Mouse (Mus musculus) heart, postnatal 14 days (tissue): ENCODE measurements around the gene Sorl1. TPM values are rescaled to one million over a fixed set of nuclear protein-coding genes. Genes with fewer than 3 reads are reported as not detected.

Source experiments
- DNase-seq, 2 experiments: peaks; one replicate each; pipeline ENCODE4 v3.0.0; 2021 to 2022
- intact Hi-C: fragments of 180-260 bp; cut with DNase I; formaldehyde crosslinking; loops from one replicate; pipeline ENCODE4 v1.15.1; 2025
- long read RNA-seq, 2 experiments: library from polyadenylated mRNA; stranded (forward); transcript quantifications; one replicate each; pipeline ENCODE4 v2.0.0; 2021
- total RNA-seq, 2 experiments: library from RNA; stranded (reverse); gene quantifications; 2 replicates each; pipeline ENCODE4 v1.2.3; 2021

The Sorl1 gene
- total RNA-seq = 10 to 100 TPM; 10.2 to 11.3 TPM
- long read RNA-seq, experiment 1, full-length matches to known transcripts = 1 of 4 reads
- long read RNA-seq, experiment 1, partial matches to known transcripts = 3 of 4 reads
- long read RNA-seq, experiment 1, other reads (novel, unspliced or antisense) = 0 of 4 reads
- long read RNA-seq, experiment 2, full-length matches to known transcripts = 1 of 4 reads
- long read RNA-seq, experiment 2, partial matches to known transcripts = 1 of 4 reads
- long read RNA-seq, experiment 2, other reads (novel, unspliced or antisense) = 2 of 4 reads

DNA sequence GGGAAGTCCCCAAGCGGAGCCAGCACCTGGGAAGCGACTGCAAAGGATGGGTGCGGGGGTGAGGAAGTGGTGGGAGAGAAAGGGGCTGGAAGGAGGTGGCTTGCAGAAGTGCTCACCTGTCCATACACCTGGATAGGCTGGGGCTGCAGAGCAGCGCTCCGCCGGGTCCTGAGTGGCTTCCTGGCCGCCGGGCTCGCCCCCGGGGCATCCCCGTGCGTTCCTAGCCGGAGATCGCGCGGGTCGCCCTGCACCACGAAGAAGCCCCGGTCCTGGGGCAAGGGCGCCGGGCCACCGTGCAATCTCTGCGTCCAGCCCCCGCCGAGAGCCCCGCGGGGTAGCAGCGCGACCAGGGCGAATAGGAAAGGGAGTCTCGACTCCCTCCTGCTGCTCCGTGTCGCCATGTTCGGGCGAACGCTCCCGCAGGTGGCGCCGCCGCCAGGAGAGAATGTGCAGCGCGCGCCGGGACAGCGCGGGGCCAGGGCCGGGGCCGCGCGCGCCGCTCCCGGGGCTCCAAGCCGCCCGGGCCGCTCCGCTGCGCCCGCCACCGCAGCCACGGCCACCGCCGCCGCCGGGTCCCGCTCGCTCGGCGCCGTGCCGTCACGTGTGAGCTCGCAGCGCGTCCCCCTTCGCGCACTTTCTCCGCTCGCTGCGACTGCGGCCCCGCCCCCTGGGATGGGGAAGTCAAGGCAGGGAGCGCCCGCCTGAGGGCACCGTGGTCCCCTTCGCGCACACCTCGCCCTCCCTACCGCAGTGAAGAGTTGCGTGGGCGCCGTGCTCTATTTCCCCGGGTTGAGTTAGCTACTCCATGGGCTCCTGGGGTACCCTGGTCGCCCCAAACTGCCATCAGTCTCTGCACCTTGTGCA lies at the start of gene Sorl1:
Gene Sorl1, minus strand, starts transcription at position 585 of the 864 bp plus-strand sequence.
- DNase-seq = peak; percentile 77 to 83
- intact Hi-C loops = loop anchor here (5.0 kb wide), 2 partner anchors 83 to 122 kb away; no protein-coding TSS in a partner anchor

DNA sequence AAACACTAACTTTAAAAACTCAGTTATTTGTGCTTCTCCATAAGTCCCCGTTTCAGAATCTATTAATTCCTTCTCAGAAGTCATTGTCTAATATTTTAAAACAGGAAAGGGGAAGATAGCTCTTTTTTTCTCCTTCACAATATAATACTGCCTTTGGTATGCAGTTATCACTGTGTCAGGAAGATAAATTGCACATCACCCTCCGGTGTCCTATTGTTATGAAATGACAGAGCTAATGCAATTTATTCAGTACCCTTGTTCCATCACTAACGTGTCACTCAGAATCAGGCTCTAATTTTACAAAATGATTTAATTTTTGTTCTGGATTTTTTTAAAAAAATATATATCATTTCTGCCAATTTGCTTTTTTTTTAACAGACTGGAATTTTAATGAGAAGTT lies 49.7 kb upstream of the Sorl1 start:
- intact Hi-C loops = no loop called here

DNA sequence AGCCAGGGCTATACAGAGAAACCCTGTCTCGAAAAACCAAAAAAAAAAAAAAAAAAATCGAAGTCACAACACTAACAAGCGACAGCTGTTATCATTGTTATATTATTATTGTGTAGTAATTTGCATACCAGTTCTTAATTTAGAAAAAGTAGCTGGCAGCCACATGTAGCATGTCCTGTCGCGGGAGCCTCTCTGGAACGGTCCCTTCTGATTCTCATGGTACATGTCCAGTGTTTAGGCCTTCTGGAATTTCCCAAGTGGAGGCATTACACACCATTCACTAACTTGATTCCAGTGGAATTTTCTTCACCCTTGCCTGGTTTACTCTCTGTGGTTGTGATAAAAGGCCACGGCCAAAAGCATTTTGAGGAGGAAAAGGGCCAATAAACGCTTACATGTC lies 45.4 kb upstream of the Sorl1 start:
- DNase-seq = no peak
- intact Hi-C loops = no loop called here

More for the DNA sequence above, 49.7 kb upstream of the Sorl1 start:
- DNase-seq = no peak

DNA sequence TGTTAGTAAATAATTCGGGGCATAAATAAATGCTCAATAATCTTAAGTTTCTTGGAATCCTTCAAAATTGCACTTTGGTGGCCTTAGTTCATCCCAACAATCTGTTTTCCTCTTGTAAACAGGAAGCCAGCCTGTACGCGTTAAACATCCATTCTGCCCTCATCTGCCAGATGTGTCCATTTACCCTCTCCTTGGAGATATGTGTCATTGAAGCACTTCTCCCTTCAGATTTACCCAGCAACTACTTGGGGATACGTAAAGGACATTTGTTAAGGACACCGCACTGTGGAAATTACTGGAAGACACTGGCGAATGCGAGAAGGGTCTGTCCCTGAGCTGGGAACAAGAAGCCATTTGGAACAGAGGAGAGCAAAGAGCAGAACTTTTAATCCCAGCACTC lies 44.9 kb upstream of the Sorl1 start:
- no peak for DNase-seq
- intact Hi-C loops = no loop called here

DNA sequence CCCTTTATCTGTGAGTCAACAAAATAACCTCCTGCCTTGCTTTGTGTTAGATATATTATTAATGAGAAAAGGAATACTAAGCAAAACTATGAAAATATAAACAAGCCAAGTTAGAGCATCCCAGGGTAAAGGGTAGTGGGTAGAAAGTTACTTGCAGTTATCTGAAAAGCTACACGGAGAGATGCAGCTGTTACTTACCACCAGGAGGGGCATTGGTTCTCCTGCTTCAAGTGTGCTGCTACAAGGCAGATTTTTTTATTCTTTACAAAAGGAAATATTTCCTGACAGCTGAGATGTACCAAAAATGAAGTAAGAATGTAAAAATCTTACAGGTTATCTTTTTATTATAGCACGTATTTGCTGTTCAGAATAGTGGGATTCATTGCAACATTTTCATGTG lies 40.8 kb upstream of the Sorl1 start:
- intact Hi-C loops = no loop called here

DNA sequence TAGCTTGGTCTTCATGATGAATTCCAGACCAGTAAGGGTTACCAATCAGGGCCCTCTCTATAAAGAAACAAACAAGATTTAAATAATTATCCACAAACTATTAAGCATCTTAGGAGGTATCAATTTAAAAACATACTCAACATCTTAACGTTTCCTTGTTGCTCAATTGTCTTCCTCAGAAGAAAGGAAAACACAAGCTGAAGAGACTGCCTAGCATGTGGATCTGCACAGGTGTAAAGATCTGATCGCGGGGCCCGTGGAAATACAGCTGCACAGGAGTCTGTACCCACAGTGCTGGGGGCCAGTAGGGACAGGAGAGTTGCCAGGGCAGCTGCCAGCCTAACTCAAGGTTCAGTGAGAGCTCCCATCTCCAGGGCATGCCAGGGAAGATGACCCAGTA lies 38.9 kb upstream of the Sorl1 start:
- DNase-seq = no peak
- intact Hi-C loops = no loop called here

More for the DNA sequence above, 40.8 kb upstream of the Sorl1 start:
- no peak for DNase-seq

DNA sequence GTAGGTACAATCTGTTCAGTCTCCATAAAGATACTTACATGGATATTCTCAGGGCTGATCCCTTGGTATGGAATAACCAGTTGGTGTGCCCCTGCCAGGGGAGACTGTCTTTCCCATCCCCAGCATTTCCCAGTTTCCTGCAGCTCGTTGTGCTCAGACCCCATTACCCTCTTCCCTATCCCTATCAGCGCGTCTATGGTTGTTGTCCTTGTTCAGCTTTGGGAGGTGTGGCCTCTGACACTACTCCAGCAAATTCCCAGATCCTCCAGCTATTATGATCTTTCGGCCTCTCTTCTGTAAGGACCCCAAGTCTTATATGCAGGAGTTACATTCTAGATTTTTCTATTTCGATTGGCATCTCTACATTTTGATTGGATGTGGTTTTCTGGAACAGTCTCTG lies 35.3 kb upstream of the Sorl1 start:
- no peak for DNase-seq
- intact Hi-C loops = no loop called here

- intact Hi-C loops = no loop called here
- no peak for DNase-seq
These were observed 34.6 kb upstream of the Sorl1 start for GRCm38 (mm10) chr9:42158652-42159051.

DNA sequence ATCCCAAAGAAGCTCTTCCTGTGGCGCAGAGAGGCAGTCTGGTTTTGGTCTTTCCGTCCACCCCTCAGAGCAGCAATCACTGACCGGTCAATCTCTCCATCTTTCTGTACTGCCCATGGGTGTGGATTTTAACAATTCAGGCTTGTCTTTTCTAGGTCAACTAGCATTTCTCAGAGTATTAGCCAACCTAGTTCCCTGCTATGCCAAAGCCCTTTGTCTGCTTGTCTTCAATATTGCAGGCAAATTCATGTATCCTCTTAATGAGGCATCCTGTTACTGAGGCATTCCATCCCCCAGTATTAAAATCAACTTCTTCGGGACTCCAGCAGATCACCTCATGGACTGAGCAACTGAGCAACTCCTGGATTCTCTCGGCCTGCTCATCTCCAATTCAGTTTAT lies 33.9 kb upstream of the Sorl1 start:
- intact Hi-C loops = no loop called here
- no peak for DNase-seq

DNA sequence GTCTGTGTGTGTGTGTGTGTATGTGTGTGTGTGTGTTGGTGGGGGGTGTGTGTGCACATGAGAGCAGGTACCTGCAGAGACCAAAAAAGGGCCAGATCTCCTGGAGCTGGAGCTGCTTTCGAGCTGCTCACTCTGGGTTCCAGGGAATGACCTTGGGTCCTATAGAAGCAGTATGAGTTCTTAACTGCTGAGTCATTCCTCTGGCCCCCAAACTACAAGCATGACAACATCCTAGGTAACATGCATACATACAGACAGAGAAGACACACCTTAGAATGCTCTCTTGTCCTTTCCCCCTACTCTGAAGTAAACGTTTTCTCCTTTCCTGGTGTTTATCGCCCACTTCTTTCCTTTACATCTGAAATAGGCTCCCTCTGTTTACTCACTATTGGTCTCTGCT lies 32.5 kb upstream of the Sorl1 start:
- DNase-seq = no peak
- intact Hi-C loops = no loop called here

- intact Hi-C loops = no loop called here
- no peak for DNase-seq
These were observed 30.6 kb upstream of the Sorl1 start for GRCm38 (mm10) chr9:42154682-42155081.

DNA sequence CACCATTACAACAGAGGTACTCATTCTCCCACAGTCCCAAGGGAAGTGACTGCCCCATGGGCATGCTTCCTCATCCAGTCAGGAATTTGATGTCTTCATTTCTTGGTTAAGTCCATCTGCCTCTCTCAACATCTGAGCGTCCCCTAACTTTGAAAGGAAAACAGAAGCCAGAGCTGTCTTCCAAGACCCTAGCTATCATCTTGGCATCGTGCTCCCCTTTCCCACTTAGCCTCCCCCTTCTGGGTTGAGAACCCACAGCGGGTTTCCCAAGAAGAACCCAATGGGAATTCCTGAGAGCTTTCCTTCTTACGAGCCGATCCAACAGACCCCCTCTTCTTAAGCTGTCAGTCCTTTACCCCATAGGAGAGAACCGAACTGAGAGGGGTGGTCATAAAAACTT lies 24.7 kb upstream of the Sorl1 start:
- intact Hi-C loops = no loop called here
- no peak for DNase-seq

DNA sequence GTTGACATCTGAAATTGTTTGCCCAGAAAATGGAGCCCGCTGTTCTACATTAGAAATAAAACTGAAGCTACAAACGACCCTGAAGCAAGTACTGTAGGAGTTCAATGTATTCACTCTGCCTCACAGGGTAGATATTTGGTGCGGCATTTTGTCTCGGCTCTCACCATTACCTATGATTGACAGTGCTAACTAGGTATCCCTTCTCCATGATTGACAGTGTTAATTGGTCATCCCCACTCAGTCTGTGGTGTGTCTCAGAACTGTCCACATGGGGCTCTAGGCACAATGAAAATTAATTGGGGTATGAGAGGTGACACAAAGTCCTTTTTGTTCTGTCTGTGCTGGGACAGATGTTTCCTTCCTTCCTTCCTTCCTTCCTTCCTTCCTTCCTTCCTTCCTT lies 23.9 kb upstream of the Sorl1 start:
- intact Hi-C loops = no loop called here
- no peak for DNase-seq

GRCm38 (mm10) chr9:42146463-42146862 lies 22.4 kb upstream of the Sorl1 start:
- intact Hi-C loops = no loop called here
- no peak for DNase-seq

- DNase-seq = no peak
- intact Hi-C loops = no loop called here
These were observed 17.6 kb upstream of the Sorl1 start for GRCm38 (mm10) chr9:42141549-42142210.

DNA sequence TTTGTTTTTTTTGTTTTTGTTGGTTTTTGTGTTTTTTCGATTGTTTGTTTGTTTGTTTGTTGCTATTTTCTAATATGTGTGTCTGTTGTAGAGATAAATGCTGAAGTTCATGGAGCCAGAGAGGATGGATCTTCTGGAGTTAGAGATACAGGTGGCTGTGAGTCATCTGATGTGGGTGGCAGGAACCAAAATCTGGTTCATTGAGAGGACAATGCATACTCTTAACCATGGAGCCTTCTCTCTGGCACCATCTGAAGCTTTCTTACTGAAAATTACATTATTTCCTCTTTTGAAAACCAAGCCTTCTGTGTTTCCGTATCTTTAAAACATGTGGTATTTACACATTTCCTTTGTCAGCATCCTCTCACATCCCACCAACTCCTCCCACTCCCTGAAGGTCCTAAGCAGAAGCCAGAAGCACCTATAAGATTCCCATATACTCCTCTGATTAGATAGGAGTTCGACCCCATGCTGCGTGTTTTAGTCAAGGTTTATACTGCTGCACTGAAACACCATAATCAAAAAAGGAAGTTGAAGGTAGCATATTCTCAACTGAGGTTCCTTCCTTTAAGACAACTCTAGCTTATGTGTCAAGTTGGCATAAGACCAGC lies 14.3 kb upstream of the Sorl1 start:
- intact Hi-C loops = no loop called here

GRCm38 (mm10) chr9:42137578-42137977 lies 13.5 kb upstream of the Sorl1 start:
- DNase-seq = no peak
- intact Hi-C loops = no loop called here

More for the DNA sequence above, 14.3 kb upstream of the Sorl1 start:
- DNase-seq = no peak

DNA sequence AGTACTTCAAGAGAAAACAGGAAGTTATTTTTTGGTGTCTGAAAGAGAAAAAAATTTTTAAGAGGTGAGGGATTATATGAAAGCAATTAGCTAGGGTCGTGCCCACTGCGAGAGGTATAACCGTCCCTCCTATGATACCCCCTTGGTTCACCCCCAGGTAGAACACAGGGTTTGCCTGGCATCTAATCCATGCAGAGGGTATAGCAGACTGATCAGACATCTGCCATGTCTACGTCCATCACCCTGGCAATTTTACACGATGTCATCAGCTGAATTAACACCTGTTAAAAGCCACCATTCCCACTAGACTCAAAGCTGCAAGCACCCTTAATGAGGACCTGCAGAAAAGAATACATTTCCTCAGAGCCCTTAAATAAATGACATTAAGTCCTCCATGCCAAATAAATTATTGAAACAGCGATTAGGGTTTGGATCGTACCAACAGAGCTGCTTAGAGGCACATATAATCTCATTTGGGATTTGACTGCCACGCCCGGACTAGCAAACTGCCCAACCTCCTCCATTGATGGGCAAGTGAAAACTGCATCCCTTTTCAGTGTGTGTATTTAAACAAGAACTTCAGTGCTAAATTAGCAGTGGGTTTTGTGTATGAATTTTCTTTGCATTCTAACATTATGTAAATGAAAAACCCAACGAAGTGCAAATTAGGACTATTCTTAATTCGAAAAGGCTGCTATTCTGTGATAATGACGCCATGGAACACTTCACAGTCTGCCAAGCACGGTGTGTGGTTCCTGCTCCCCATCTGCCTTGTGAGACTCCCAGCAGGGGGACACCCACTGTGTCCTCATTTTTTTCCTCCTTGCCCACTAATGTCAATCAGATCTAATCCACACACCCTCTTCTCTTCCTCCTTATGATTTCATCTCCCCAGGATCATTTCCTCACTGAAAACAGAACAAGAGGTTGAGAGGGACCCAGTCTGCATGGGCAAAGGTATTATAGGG lies 7.0 kb upstream of the Sorl1 start:
- intact Hi-C loops = no loop called here
- no peak for DNase-seq

- DNase-seq = no peak
- intact Hi-C loops = no loop called here
These were observed 3.9 kb upstream of the Sorl1 start for GRCm38 (mm10) chr9:42127983-42128382.
